Mouse (Mus musculus): ENCODE measurements around the gene Prtg. TPM values are rescaled to one million over a fixed set of nuclear protein-coding genes. Genes with fewer than 3 reads are reported as not detected.

The Prtg gene
- polyA plus RNA-seq, 1 experiment from 2014 or later, result 2.3 TPM

DNA sequence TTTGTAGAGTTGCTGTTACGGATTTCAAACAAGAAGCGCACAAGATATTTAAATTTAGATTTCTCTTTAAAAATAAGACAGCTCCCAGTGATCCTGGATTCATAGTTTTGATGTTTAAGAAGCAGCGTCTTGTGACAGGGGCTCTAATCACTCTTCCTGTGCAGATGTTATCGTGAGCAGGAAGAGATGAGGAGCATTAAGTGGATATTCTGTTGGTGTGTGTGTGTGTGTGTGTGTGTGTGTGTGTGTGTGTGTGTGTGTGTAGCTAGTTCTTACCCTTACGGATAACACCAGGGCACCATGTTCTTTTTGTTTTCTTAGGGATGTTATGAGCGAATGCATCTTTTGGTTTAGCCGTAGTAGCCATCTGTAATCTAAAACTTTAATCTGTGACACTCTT, 5.4 kb downstream of the Prtg start:
- H3K4me1 ChIP-seq, result peaks cover 40% of the 10 kb centered on the region
- H3K4me2 ChIP-seq (replicated peaks), result peak overlapping the region; percentile 17; the same call in 1 of the 2 replicates
- H3K4me3 ChIP-seq, result no peak overlapping the region
- H3K36me3 ChIP-seq, result 0 out of 2 replicates have a peak, but pooled peaks cover 3% of the 10 kb centered on the region
- H3K27me3 ChIP-seq, result peaks cover 7% of the 10 kb centered on the region; the same call in 1 of the 2 replicates
- WGBS, result 21% methylated on average over 7 of the region's 7 CpGs
- no peak for ATAC-seq (ENCODE audit: low FRiP score, low read depth)
- no peaks in the 10 kb centered on the region for H3K9me3 ChIP-seq
- no peak overlapping the region for H3K27ac ChIP-seq (replicated peaks)
- no peak overlapping the region for H3K9ac ChIP-seq (replicated peaks)

DNA sequence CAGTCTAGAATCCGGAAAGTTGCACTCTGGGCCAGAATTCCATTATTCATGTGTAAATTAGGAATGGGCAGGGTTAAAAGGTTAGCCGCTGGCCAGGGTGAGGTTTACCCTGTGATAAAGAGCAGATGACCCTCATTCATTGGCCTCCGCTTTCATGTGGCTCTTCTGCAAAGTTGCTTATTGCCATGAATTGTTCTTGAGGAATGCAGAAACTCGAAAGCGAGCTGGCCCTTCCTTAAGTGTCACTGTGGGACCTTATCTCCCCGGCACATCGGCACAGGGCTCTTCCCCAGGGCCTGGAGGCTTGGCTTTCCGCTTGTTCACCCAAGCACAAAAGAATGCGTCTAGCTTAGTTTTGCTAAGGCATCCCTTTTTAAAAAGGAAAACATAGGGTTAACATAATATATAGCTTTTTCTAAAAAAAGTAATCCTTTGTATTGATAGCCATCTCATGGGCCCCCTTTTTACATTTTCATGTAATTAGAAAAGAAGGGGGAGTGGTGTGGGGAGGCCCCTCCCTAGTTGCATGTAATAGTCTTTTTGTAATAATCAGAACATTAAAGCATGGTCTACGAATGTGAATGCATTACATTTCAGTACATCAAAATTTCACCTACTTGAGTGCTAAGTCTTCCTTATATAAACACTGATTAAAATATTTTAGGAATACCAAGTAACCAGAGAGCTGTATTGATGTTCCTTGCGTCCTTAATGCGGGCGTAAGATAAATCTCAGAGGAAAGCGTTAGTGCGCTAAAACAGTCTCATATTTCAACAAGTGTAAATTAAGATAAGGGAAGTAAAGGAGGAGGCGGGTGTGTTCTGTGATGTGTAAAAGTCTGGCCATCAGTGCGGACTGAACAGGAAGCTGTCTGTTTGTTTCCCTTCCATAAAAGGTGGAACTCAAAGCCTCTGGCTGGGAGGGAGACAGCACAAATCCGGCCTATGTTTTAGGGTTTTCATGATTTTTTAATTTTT, 6.2 kb downstream of the Prtg start:
- H3K4me3 ChIP-seq, result no peak overlapping the region
- H3K4me2 ChIP-seq (replicated peaks), result peak overlapping the region; percentile 37
- 10% methylated on average over 18 of the region's 18 CpGs for WGBS
- no peak overlapping the region for H3K9ac ChIP-seq (replicated peaks)
- peaks cover 7% of the 10 kb centered on the region; the same call in 1 of the 2 replicates for H3K27me3 ChIP-seq
- peaks cover 37% of the 10 kb centered on the region for H3K4me1 ChIP-seq
- H3K36me3 ChIP-seq, result 0 out of 2 replicates have a peak, but pooled peaks cover 3% of the 10 kb centered on the region
- no peaks in the 10 kb centered on the region for H3K9me3 ChIP-seq
- no peak for ATAC-seq (ENCODE audit: low FRiP score, low read depth)
- H3K27ac ChIP-seq (replicated peaks), result no peak overlapping the region

DNA sequence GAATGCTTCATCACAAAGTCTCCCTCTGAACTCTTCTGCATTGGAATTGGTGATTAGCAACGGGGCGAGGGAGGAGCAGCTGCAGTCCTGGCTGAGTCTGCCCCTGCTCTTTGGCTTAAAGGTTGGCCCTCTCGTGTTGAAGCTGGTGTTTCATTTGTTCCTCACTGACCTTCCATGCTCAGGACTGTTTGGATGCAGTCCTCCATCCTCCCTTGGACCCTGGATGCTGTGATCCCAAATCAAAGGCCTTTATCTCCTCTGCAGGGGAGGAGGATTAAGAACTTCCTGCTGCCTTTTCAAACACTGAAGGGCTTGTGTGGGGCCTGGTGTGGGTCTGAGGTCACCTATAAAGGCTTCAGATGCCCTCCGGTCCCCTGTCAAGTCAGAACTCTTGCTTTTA, 18.8 kb downstream of the Prtg start:
- no peak for ATAC-seq (ENCODE audit: low FRiP score, low read depth)
- 1% methylated on average over 4 of the region's 4 CpGs for WGBS
- Histone ChIP-seq H3K9ac (replicated peaks) (no peak overlapping the region), H3K4me2 (replicated peaks) (no peak overlapping the region; the same call in 1 of the 2 replicates), H3K27me3 (peaks cover 7% of the 10 kb centered on the region; the same call in 1 of the 2 replicates), H3K36me3 (no peaks in the 10 kb centered on the region), H3K4me1 (peaks cover 30% of the 10 kb centered on the region), H3K9me3 (no peaks in the 10 kb centered on the region), H3K27ac (replicated peaks) (no peak overlapping the region; the same call in 1 of the 2 replicates), H3K4me3 (no peak overlapping the region)

DNA sequence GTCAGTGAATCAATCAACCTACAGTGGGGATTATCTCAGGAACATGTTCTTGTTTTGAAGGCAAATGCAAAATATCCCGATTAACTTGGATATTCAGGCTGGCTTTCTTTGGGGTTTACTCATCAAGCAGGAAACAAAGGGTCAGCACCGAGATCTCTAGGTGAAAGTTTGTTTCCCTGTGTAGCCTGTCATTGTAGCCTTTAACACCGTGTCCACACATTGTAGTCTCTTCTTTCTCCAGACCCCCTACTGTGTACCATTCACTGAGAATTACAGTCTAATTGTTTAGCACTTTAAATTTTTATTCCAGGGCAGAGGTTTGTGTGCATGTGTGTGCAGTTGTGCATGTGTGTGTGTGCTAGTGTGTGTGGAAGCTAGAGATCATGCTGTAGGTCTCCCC, 19.3 kb downstream of the Prtg start:
- Histone ChIP-seq H3K27me3 (peaks cover 7% of the 10 kb centered on the region; the same call in 1 of the 2 replicates), H3K36me3 (no peaks in the 10 kb centered on the region), H3K4me1 (peaks cover 30% of the 10 kb centered on the region), H3K9me3 (no peaks in the 10 kb centered on the region), H3K9ac (replicated peaks) (no peak overlapping the region; the same call in 1 of the 2 replicates), H3K4me3 (no peak overlapping the region), H3K27ac (replicated peaks) (no peak overlapping the region), H3K4me2 (replicated peaks) (no peak overlapping the region)
- 4% methylated on average over 3 of the region's 3 CpGs for WGBS
- ATAC-seq (ENCODE audit: low FRiP score, low read depth), result no peak

DNA sequence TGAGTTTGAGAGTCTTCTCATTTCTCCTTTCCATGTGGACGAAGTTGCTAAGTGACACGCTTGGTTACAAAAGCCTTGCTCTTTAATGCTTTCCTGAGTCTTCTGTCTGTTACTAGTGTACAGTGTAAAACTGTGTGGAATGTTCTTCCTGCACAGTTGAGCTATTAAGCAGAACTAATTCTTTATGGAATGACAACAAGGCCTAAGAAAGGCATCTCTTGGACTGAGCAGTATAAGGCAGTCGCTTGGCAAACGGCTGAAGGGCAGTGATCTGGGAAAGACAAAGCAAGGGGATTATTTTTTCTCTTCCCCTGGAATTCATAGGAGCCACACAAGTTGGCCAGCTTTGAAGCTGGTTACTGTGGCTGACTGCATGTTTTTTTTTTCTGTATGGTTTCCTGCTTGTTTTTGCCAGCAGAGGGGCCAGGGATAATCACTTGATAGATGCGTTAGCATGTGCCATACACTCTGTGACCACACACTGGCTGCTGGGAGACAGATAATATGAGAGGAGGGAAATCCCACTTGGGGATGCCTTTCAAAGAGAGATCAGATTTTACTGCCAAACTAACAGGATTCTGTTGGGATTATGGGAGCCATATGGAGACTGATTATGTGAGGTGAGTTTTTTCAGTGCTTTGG, 22.1 kb downstream of the Prtg start:
- ATAC-seq (ENCODE audit: low FRiP score, low read depth), result 0 out of 2 replicates have a peak, but pooled peaks have one; percentile 41
- H3K4me3 ChIP-seq, result no peak overlapping the region
- no peak overlapping the region for H3K4me2 ChIP-seq (replicated peaks)
- WGBS, result 25% methylated on average over 5 of the region's 5 CpGs
- H3K27me3 ChIP-seq, result 0 out of 2 replicates have a peak, but pooled peaks cover 7% of the 10 kb centered on the region
- peaks cover 35% of the 10 kb centered on the region for H3K4me1 ChIP-seq
- peak overlapping the region; percentile 63 for H3K27ac ChIP-seq (replicated peaks)
- H3K9me3 ChIP-seq, result no peaks in the 10 kb centered on the region
- no peaks in the 10 kb centered on the region for H3K36me3 ChIP-seq
- no peak overlapping the region for H3K9ac ChIP-seq (replicated peaks)

DNA sequence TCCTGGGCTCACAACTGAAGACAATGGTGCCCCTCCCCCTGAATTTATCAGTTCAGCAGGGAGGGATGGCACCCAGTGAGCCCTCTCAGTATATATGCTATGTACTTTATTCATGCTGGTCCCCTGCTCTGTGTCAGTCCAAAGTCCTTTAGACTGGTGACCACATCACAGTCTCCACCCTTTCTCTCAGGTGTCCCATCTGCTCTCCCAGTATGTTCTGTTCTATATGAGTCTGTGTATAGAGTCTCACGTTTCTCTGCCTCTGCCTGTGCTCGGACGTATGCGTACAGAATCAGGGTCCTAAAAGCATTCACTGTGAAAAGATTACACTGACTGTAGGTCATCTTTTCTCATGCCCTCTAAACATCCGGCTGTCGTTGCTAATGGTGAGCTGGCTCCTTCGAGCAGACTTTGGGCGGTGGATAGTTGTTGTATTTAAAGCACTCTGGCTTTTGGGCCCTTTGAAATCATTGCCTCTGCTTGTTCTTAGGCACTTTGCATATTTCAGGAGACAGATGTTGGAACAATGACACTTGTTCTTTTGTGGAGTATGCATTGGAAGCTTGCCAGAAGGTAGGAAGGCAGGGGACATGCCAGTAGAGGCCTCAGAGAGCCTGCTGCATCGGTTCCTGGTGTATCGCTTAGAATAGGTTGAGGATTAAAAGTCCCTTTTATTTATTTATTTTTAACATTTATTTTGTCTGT, 27.5 kb downstream of the Prtg start:
- peak; percentile 73 for ATAC-seq (ENCODE audit: low FRiP score, low read depth)
- H3K27me3 ChIP-seq, result no peaks in the 10 kb centered on the region
- H3K27ac ChIP-seq (replicated peaks), result peak overlapping the region; percentile 50
- peak overlapping the region; percentile 12; the same call in 1 of the 2 replicates for H3K9ac ChIP-seq (replicated peaks)
- no peaks in the 10 kb centered on the region for H3K36me3 ChIP-seq
- H3K4me2 ChIP-seq (replicated peaks), result peak overlapping the region; percentile 14; the same call in 1 of the 2 replicates
- 12% methylated on average over 10 of the region's 10 CpGs for WGBS
- H3K4me3 ChIP-seq, result no peak overlapping the region
- H3K9me3 ChIP-seq, result no peaks in the 10 kb centered on the region
- peaks cover 35% of the 10 kb centered on the region for H3K4me1 ChIP-seq

DNA sequence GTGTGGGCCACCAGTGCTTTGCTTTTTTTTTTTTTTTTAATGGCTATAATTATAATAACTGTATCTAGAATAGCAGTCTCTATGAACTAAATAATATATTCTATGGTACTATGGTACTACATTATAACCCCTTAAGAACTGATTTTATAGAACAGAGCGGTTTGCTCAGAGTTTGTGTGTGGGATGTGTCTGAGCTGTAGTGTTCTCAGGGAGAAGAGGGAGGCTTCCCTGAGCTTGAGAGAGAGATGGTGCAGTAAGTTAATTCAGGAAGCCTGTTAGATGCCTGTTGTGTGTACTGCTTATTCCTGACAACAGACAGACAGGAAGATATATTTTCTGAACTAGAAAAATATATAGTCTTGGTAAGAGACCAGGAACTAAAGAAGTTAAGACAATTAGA, 28.3 kb downstream of the Prtg start:
- H3K27me3 ChIP-seq, result no peaks in the 10 kb centered on the region
- no peaks in the 10 kb centered on the region for H3K36me3 ChIP-seq
- H3K9me3 ChIP-seq, result no peaks in the 10 kb centered on the region
- H3K4me2 ChIP-seq (replicated peaks), result no peak overlapping the region
- H3K4me3 ChIP-seq, result no peak overlapping the region
- no peak overlapping the region for H3K9ac ChIP-seq (replicated peaks)
- peaks cover 33% of the 10 kb centered on the region for H3K4me1 ChIP-seq
- WGBS, result 88% methylated on average over 1 of the region's 1 CpGs
- H3K27ac ChIP-seq (replicated peaks), result no peak overlapping the region
- no peak for ATAC-seq (ENCODE audit: low FRiP score, low read depth)

DNA sequence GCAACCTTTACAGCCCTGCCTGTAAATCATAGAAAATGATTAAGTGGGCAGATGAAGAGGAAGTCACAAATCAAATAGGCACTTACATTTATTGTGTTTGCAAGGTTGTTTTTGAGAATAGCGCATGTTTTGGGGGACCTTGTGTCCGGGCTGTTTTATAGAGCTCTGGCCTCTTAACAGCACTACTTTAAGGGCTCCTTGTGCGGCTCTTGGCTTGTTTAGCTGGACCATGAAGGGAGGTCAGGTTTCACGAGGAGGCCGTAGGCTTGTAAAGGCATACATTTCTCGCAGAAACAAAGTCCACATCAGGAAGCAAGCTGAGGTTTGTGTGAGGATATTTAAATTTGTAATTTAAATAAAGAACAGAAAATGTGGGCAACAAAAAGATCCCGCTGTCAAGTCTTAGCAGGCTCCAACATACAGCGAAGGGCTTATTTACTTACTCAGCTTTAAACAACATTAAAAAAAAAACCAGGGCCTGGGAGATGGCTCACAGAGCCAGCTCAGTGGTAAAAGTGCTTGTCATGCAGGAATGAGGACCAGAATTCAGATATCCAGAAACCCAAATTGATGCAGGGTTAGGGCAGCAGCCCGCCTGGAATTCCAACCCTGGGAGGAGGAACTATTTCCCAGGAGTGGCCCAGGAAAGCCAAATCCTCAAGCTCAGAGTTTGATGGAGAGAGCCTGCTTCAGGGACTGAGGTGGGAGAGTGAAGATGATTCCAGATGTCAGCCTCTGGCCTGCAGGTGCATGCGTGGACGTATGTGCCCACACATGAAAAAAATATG, 30.2 kb downstream of the Prtg start:
- Histone ChIP-seq H3K9ac (replicated peaks) (no peak overlapping the region), H3K27me3 (no peaks in the 10 kb centered on the region), H3K36me3 (no peaks in the 10 kb centered on the region), H3K4me1 (peaks cover 33% of the 10 kb centered on the region), H3K4me2 (replicated peaks) (no peak overlapping the region), H3K27ac (replicated peaks) (no peak overlapping the region; the same call in 1 of the 2 replicates), H3K4me3 (no peak overlapping the region), H3K9me3 (no peaks in the 10 kb centered on the region)
- WGBS, result 56% methylated on average over 11 of the region's 11 CpGs
- no peak for ATAC-seq (ENCODE audit: low FRiP score, low read depth)

DNA sequence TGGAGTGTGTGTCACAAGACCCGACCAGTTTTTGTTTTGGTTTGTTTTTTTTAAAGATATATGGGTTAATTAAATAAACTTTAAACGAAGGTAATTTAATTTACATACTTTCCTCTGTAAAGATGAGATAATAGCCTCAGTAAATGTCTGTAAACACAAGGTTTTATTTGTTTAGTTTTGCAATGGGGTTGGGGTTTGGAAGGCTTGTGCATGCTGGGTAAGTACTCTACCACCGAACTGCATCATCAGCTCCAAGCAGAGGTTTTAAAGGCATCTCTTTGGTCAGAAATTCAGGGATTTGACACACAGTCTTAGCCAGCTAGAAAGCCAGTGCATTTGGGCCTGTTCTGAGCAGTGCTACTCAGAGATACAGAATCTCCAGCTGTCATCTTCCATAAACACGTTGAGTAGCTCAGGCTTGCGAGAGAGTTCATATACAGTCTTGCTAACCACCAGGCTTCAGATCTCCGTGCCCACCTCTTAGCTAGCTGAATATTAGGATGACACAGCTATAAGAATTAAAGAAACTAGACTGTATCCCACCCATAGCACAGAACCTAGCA, 31.0 kb downstream of the Prtg start:
- Histone ChIP-seq H3K4me2 (replicated peaks) (no peak overlapping the region), H3K36me3 (no peaks in the 10 kb centered on the region), H3K9me3 (no peaks in the 10 kb centered on the region), H3K4me1 (peaks cover 33% of the 10 kb centered on the region), H3K27me3 (no peaks in the 10 kb centered on the region), H3K27ac (replicated peaks) (no peak overlapping the region), H3K9ac (replicated peaks) (no peak overlapping the region), H3K4me3 (no peak overlapping the region)
- no peak for ATAC-seq (ENCODE audit: low FRiP score, low read depth)
- WGBS, result 80% methylated on average over 6 of the region's 6 CpGs

DNA sequence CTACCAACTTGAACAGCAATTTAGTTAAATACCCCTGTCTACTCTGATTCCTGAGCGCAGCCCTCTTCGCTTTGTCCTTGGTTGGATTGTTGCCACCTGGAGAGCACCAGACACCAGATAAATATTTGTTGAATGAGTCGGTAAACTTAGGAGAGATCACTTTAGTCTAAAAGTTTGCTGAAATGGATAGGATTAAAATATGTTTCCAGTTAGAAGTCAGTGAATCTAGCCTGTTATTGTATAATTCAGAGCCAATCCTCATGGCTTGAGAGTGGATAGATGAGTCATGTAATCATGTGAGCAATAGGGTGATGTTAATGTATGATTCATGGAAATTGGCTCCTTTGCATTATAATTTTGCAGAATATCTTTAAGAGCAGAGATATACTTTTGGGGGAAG, 31.6 kb downstream of the Prtg start:
- ATAC-seq (ENCODE audit: low FRiP score, low read depth), result no peak
- Histone ChIP-seq H3K27me3 (no peaks in the 10 kb centered on the region), H3K36me3 (no peaks in the 10 kb centered on the region), H3K4me2 (replicated peaks) (no peak overlapping the region), H3K4me3 (no peak overlapping the region), H3K9ac (replicated peaks) (no peak overlapping the region), H3K9me3 (no peaks in the 10 kb centered on the region), H3K4me1 (peaks cover 32% of the 10 kb centered on the region), H3K27ac (replicated peaks) (no peak overlapping the region)
- 94% methylated on average over 3 of the region's 3 CpGs for WGBS
